Mouse (Mus musculus) hindbrain, embryonic 10.5 days (tissue): ENCODE results near the gene Gon7. TPM values are rescaled to one million over a fixed set of nuclear protein-coding genes. Genes with fewer than 3 reads are reported as not detected.
A peak's percentile ranks its signal among the peaks of the same experiment; 100 is the strongest.

Source experiments
- DNase-seq: peaks from one replicate; pipeline ENCODE4 v3.0.0-alpha.2; 2017; ENCODE audit warnings: low spot score
- H3K27ac ChIP-seq: fragments of 300-500 bp; sonication (generic); 2 replicates; pipeline ENCODE4 v1.5.1; 2016; ENCODE audit warnings: mild to moderate bottlenecking, moderate library complexity
- H3K27me3 ChIP-seq: fragments of 300-500 bp; sonication (generic); 2 replicates; pipeline ENCODE4 v1.6.1; 2016; ENCODE audit warnings: mild to moderate bottlenecking; ENCODE audit not compliant: poor library complexity, insufficient read depth, severe bottlenecking
- H3K36me3 ChIP-seq: fragments of 300-500 bp; sonication (generic); 2 replicates; pipeline ENCODE4 v1.6.1; 2016; ENCODE audit warnings: mild to moderate bottlenecking, moderate library complexity
- H3K4me1 ChIP-seq: fragments of 300-500 bp; sonication (generic); replicated peaks from 2 replicates; pipeline ENCODE4 v1.6.1; 2016; ENCODE audit warnings: mild to moderate bottlenecking
- H3K4me3 ChIP-seq: fragments of 300-500 bp; sonication (generic); 2 replicates; pipeline ENCODE4 v1.5.1; 2016; ENCODE audit warnings: mild to moderate bottlenecking, moderate library complexity
- H3K9me3 ChIP-seq: fragments of 300-500 bp; sonication (generic); 2 replicates; pipeline ENCODE4 v1.6.1; 2016; ENCODE audit warnings: mild to moderate bottlenecking, moderate library complexity
- WGBS: fragments of 180-500 bp; shearing (Covaris S2); methylation state at CpG from one replicate; pipeline ENCODE4 v1.1.7; 2016; 5-methylcytosine and 5-hydroxymethylcytosine counted together
- polyA plus RNA-seq: library from polyadenylated mRNA; unstranded; fragments of >200 nt; fragmentation: Nextera tagmentation; extraction: Ambion mirVana; gene quantifications from 2 replicates; pipeline ENCODE4 v1.2.1, GENCODE M21; 2016

Gon7 gene
- polyA plus RNA-seq, 1 experiment from 2014 or later: 44.7 TPM

GRCm38 (mm10) chr12:102761668-102762067 is 4.1 kb upstream of the Gon7 start:
- H3K27ac ChIP-seq: no peak overlapping the region
- no peak for DNase-seq
- 92% methylated on average over 3 of the region's 3 CpGs for WGBS
- H3K36me3 ChIP-seq: peaks cover 49% of the 10 kb centered on the region
- H3K4me3 ChIP-seq: no peak overlapping the region
- peaks cover 27% of the 10 kb centered on the region for H3K4me1 ChIP-seq
- H3K27me3 ChIP-seq: no peaks in the 10 kb centered on the region
- no peaks in the 10 kb centered on the region for H3K9me3 ChIP-seq

- 0% methylated on average over 5 of the region's 5 CpGs for WGBS
- Histone ChIP-seq H3K36me3 (peaks cover 45% of the 10 kb centered on the region), H3K4me3 (peak overlapping the region; percentile 90), H3K4me1 (peaks cover 33% of the 10 kb centered on the region), H3K9me3 (no peaks in the 10 kb centered on the region), H3K27me3 (no peaks in the 10 kb centered on the region), H3K27ac (peak overlapping the region; percentile 94)
- DNase-seq: no peak
Observed at GRCm38 (mm10) chr12:102758936-102759335, 1.3 kb upstream of the Gon7 start.

GRCm38 (mm10) chr12:102758403-102758756 is 777 bp upstream of the Gon7 start, which contains the start of gene Gm20604:
Gm20604 (minus strand) TSS chr12:102758672.
- Histone ChIP-seq H3K27me3 (no peaks in the 10 kb centered on the region), H3K9me3 (no peaks in the 10 kb centered on the region), H3K4me3 (peak within 1 kb of the TSS; percentile 90), H3K36me3 (peaks cover 44% of the 10 kb centered on the region), H3K27ac (peak within 1 kb of the TSS; percentile 94), H3K4me1 (peaks cover 33% of the 10 kb centered on the region)
- DNase-seq: no peak
- under 1% methylated on average over 10 of the region's 10 CpGs for WGBS

- DNase-seq: no peak
- no peaks in the 10 kb centered on the region for H3K27me3 ChIP-seq
- WGBS: 2% methylated on average over 46 of the region's 46 CpGs
- H3K9me3 ChIP-seq: no peaks in the 10 kb centered on the region
- peak overlapping the region; percentile 90 for H3K4me3 ChIP-seq
- peaks cover 33% of the 10 kb centered on the region for H3K4me1 ChIP-seq
- peak overlapping the region; percentile 94 for H3K27ac ChIP-seq
- H3K36me3 ChIP-seq: peaks cover 40% of the 10 kb centered on the region
Observed at GRCm38 (mm10) chr12:102757055-102757688, 431 bp downstream of the Gon7 start.

GRCm38 (mm10) chr12:102756304-102756703 is 1.3 kb downstream of the Gon7 start:
- peak overlapping the region; percentile 90 for H3K4me3 ChIP-seq
- DNase-seq: no peak
- H3K27me3 ChIP-seq: no peaks in the 10 kb centered on the region
- no peak overlapping the region for H3K27ac ChIP-seq
- peaks cover 33% of the 10 kb centered on the region for H3K4me1 ChIP-seq
- H3K9me3 ChIP-seq: no peaks in the 10 kb centered on the region
- WGBS: 89% methylated on average over 7 of the region's 7 CpGs
- peaks cover 38% of the 10 kb centered on the region for H3K36me3 ChIP-seq

- H3K27ac ChIP-seq: no peak overlapping the region
- WGBS: 91% methylated on average over 3 of the region's 3 CpGs
- H3K36me3 ChIP-seq: peaks cover 49% of the 10 kb centered on the region
Observed at GRCm38 (mm10) chr12:102748256-102748655, 9.3 kb downstream of the Gon7 start.

GRCm38 (mm10) chr12:102744839-102745238 is 12.8 kb downstream of the Gon7 start:
- 68% methylated on average over 6 of the region's 6 CpGs for WGBS
- H3K27me3 ChIP-seq: no peaks in the 10 kb centered on the region

More at GRCm38 (mm10) chr12:102748256-102748655, 9.3 kb downstream of the Gon7 start:
- no peak for DNase-seq
- H3K4me1 ChIP-seq: peaks cover 15% of the 10 kb centered on the region
- H3K9me3 ChIP-seq: no peaks in the 10 kb centered on the region
- H3K4me3 ChIP-seq: no peak overlapping the region
- no peaks in the 10 kb centered on the region for H3K27me3 ChIP-seq

GRCm38 (mm10) chr12:102743589-102744574 is 13.7 kb downstream of the Gon7 start, which contains the start of the genes Moap1 and Tmem251:
Moap1 (minus strand) TSS chr12:102743661.
Tmem251 (plus strand) TSS chr12:102743762.
- Histone ChIP-seq H3K4me1 (peaks cover 26% of the 10 kb centered on the region), H3K9me3 (no peaks in the 10 kb centered on the region), H3K27ac (peak within 1 kb of the TSS; percentile 92), H3K36me3 (peaks cover 37% of the 10 kb centered on the region), H3K4me3 (peak within 1 kb of the TSS; percentile 82), H3K27me3 (no peaks in the 10 kb centered on the region)
- WGBS: under 1% methylated on average over 63 of the region's 63 CpGs
- peak; percentile 91 for DNase-seq

More at GRCm38 (mm10) chr12:102744839-102745238, 12.8 kb downstream of the Gon7 start:
- DNase-seq: no peak
- peaks cover 26% of the 10 kb centered on the region for H3K4me1 ChIP-seq
- H3K9me3 ChIP-seq: no peaks in the 10 kb centered on the region
- H3K36me3 ChIP-seq: peaks cover 44% of the 10 kb centered on the region
- peak overlapping the region; percentile 82; the same call in 1 of the 2 replicates for H3K4me3 ChIP-seq
- no peak overlapping the region for H3K27ac ChIP-seq

GRCm38 (mm10) chr12:102743036-102743588 is 14.5 kb downstream of the Gon7 start:
- no peaks in the 10 kb centered on the region for H3K27me3 ChIP-seq
- DNase-seq: no peak
- H3K9me3 ChIP-seq: no peaks in the 10 kb centered on the region
- H3K36me3 ChIP-seq: peaks cover 29% of the 10 kb centered on the region
- H3K27ac ChIP-seq: peak overlapping the region; percentile 92
- H3K4me3 ChIP-seq: peak overlapping the region; percentile 82
- peaks cover 26% of the 10 kb centered on the region for H3K4me1 ChIP-seq
- WGBS: under 1% methylated on average over 33 of the region's 33 CpGs

- Histone ChIP-seq H3K27me3 (no peaks in the 10 kb centered on the region), H3K27ac (no peak overlapping the region), H3K4me3 (peak overlapping the region; percentile 82; the same call in 1 of the 2 replicates), H3K36me3 (peaks cover 19% of the 10 kb centered on the region), H3K9me3 (no peaks in the 10 kb centered on the region), H3K4me1 (peaks cover 26% of the 10 kb centered on the region)
- DNase-seq: no peak
- WGBS: 88% methylated on average over 7 of the region's 7 CpGs
Observed at GRCm38 (mm10) chr12:102742056-102742455, 15.5 kb downstream of the Gon7 start.

- H3K4me3 ChIP-seq: no peak overlapping the region
Observed at GRCm38 (mm10) chr12:102740285-102740684, 17.3 kb downstream of the Gon7 start.

GRCm38 (mm10) chr12:102739096-102739495 is 18.5 kb downstream of the Gon7 start:
- 84% methylated on average over 5 of the region's 5 CpGs for WGBS

More at GRCm38 (mm10) chr12:102740285-102740684, 17.3 kb downstream of the Gon7 start:
- Histone ChIP-seq H3K27me3 (no peaks in the 10 kb centered on the region), H3K36me3 (peaks cover 6% of the 10 kb centered on the region; the same call in 1 of the 2 replicates), H3K27ac (no peak overlapping the region), H3K4me1 (peaks cover 23% of the 10 kb centered on the region), H3K9me3 (no peaks in the 10 kb centered on the region)
- WGBS: 68% methylated on average over 3 of the region's 3 CpGs
- DNase-seq: no peak

More at GRCm38 (mm10) chr12:102739096-102739495, 18.5 kb downstream of the Gon7 start:
- Histone ChIP-seq H3K4me1 (peaks cover 14% of the 10 kb centered on the region), H3K36me3 (peaks cover 6% of the 10 kb centered on the region; the same call in 1 of the 2 replicates), H3K27ac (no peak overlapping the region), H3K9me3 (no peaks in the 10 kb centered on the region), H3K27me3 (no peaks in the 10 kb centered on the region), H3K4me3 (no peak overlapping the region)
- no peak for DNase-seq
